Mouse (Mus musculus) heart, embryonic 10.5 days (tissue): ENCODE measurements at regions not wholly inside any gene's neighbourhood (a gene's known extent, or its start where the extent isn't known, plus 50 kb on each side); places are given as distances from the start of the nearest gene placed in this dataset.

Experiments used
- DNase-seq: peaks from one replicate; pipeline ENCODE4 v3.0.0-alpha.2; 2017; ENCODE audit warnings: low spot score
- H3K27ac ChIP-seq: fragments of 300-500 bp; sonication (generic); 2 replicates; pipeline ENCODE4 v1.5.1; 2016; ENCODE audit warnings: mild to moderate bottlenecking
- H3K27me3 ChIP-seq: fragments of 300-500 bp; sonication (generic); 2 replicates; pipeline ENCODE4 v1.6.1; 2016; ENCODE audit warnings: mild to moderate bottlenecking; ENCODE audit not compliant: poor library complexity, insufficient read depth, severe bottlenecking
- H3K36me3 ChIP-seq: fragments of 300-500 bp; sonication (generic); 2 replicates; pipeline ENCODE4 v1.6.1; 2016; ENCODE audit warnings: mild to moderate bottlenecking, moderate library complexity
- H3K4me1 ChIP-seq: fragments of 300-500 bp; sonication (generic); 2 replicates; pipeline ENCODE4 v1.6.1; 2016; ENCODE audit warnings: mild to moderate bottlenecking
- H3K4me3 ChIP-seq: fragments of 300-500 bp; sonication (generic); 2 replicates; pipeline ENCODE4 v1.5.1; 2016; ENCODE audit warnings: mild to moderate bottlenecking, moderate library complexity
- H3K9me3 ChIP-seq: fragments of 300-500 bp; sonication (generic); 2 replicates; pipeline ENCODE4 v1.6.1; 2016; ENCODE audit warnings: mild to moderate bottlenecking, moderate library complexity
- WGBS: fragments of 180-500 bp; shearing (Covaris S2); methylation state at CpG from one replicate; pipeline ENCODE4 v1.1.7; 2016; 5-methylcytosine and 5-hydroxymethylcytosine counted together

DNA sequence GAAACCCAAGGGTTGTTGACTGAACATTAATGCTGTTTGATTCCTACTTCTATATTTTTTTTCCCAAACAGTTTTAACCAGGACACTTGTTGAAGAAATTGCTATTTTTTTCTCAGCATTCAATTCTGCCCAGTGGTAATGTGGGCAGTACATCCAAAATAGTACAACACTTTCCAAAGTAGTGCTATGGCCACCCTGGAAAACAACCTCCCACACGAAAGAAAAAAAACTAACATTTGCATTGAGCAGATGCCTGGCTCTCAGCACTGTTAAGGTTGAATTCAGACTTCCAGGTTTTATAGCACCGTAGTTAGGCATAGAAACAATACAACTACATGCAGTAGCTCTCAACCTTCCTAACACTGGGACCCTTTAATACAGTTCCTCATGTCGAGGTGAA lies 167.1 kb upstream of the Nfe2l3 start:
- no peaks in the 10 kb centered on the region; the same call in 1 of the 2 replicates for H3K9me3 ChIP-seq
- 87% methylated on average over 3 of the region's 3 CpGs for WGBS
- peaks cover 10% of the 10 kb centered on the region; the same call in 1 of the 2 replicates for H3K4me1 ChIP-seq
- H3K27me3 ChIP-seq = no peaks in the 10 kb centered on the region
- no peak for DNase-seq
- no peak overlapping the region for H3K27ac ChIP-seq
- H3K4me3 ChIP-seq = no peak overlapping the region
- H3K36me3 ChIP-seq = no peaks in the 10 kb centered on the region

DNA sequence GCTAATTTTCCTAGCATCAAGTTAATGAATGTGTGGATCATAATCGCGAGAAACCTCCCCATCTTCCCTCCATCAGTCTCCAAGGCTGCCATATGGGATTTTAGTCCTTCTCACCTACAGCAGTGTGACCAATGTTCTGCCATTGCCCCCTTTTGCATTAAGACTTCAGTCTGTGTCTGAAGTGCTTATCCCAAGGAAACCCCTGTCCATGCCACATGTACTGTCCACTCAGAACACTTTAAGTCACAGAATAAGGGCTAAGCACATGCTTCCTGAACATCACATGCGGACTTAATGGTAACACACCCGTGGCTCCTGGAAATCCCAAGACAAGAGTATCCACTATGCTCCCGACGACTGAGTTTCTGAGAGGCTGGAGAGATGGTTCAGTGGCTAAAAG lies 165.7 kb upstream of the Nfe2l3 start:
- WGBS = 83% methylated on average over 6 of the region's 6 CpGs

DNA sequence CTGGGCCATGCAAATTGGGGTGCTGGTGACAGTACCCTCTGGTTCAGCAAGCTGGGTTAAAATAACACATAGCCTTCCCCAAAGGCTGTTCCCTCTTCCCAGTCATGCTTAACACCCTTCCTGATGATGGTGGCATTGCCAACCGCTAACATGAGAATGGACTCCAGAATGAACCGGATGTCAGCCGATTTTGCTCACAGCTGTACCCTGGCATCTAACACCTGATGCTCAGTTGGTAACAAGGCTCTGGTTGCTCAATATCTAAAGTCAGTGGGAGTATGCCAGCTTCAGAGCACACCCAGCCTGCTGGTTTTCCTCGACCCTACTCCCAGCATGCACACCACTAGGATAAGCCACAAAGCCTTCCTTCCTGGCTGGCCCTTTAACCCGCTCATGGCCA lies 164.6 kb upstream of the Nfe2l3 start:
- no peaks in the 10 kb centered on the region for H3K9me3 ChIP-seq
- H3K27ac ChIP-seq = no peak overlapping the region
- 0 out of 2 replicates have a peak, but pooled peaks cover 3% of the 10 kb centered on the region for H3K27me3 ChIP-seq
- no peak overlapping the region for H3K4me3 ChIP-seq
- 84% methylated on average over 5 of the region's 5 CpGs for WGBS
- no peaks in the 10 kb centered on the region for H3K36me3 ChIP-seq
- H3K4me1 ChIP-seq = peaks cover 10% of the 10 kb centered on the region; the same call in 1 of the 2 replicates
- no peak for DNase-seq

More for the DNA sequence above, 165.7 kb upstream of the Nfe2l3 start:
- no peaks in the 10 kb centered on the region for H3K9me3 ChIP-seq
- H3K27ac ChIP-seq = no peak overlapping the region
- H3K4me1 ChIP-seq = peaks cover 10% of the 10 kb centered on the region; the same call in 1 of the 2 replicates
- no peak for DNase-seq
- no peak overlapping the region for H3K4me3 ChIP-seq
- H3K27me3 ChIP-seq = 0 out of 2 replicates have a peak, but pooled peaks cover 3% of the 10 kb centered on the region
- no peaks in the 10 kb centered on the region for H3K36me3 ChIP-seq

DNA sequence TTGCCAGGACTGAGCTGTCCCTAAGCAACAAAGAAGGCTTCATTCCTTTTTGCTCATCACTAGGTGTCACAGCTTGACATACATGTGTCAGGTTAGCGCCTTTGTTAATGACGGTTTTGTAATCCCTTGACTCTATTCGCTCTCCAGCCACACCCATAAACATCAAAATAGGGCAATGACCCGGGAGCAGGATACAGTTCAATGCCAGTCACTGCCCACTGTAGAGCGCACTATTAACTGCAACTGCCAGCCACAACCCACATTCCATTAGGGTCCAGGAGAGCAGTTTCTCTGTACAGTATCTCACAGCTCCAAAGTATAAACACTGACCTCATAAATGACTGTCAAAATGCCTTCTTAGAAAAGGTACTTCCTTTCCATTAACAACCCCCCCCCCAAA lies 163.5 kb upstream of the Nfe2l3 start:
- Histone ChIP-seq H3K27ac (no peak overlapping the region), H3K9me3 (no peaks in the 10 kb centered on the region), H3K4me1 (peaks cover 10% of the 10 kb centered on the region; the same call in 1 of the 2 replicates), H3K4me3 (no peak overlapping the region), H3K36me3 (no peaks in the 10 kb centered on the region), H3K27me3 (0 out of 2 replicates have a peak, but pooled peaks cover 3% of the 10 kb centered on the region)
- DNase-seq = no peak
- 78% methylated on average over 5 of the region's 5 CpGs for WGBS

DNA sequence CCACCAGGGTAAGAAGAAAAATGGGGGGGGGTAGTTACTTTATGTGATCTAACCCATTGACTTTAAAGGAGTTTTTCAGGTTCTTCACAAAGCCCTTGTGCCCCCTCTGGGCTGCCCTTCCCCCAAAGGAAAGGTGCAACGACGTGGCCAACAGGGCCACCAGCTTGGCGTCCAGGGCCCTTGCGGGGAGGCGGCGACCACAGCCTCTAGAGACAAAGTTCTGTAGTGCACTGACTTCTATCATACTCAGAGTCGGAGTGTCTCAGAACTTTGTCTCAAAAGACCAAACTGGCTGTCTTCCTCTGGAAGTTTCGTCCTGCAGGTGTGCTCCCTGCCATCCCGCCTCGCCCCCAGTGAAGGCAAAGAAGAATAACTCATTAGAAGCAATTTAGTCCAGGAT lies 162.9 kb upstream of the Nfe2l3 start:
- Histone ChIP-seq H3K9me3 (no peaks in the 10 kb centered on the region), H3K36me3 (no peaks in the 10 kb centered on the region), H3K27me3 (0 out of 2 replicates have a peak, but pooled peaks cover 3% of the 10 kb centered on the region), H3K27ac (peak overlapping the region; percentile 91), H3K4me1 (peaks cover 10% of the 10 kb centered on the region; the same call in 1 of the 2 replicates), H3K4me3 (peak overlapping the region; percentile 83)
- DNase-seq = no peak
- 19% methylated on average over 10 of the region's 10 CpGs for WGBS

DNA sequence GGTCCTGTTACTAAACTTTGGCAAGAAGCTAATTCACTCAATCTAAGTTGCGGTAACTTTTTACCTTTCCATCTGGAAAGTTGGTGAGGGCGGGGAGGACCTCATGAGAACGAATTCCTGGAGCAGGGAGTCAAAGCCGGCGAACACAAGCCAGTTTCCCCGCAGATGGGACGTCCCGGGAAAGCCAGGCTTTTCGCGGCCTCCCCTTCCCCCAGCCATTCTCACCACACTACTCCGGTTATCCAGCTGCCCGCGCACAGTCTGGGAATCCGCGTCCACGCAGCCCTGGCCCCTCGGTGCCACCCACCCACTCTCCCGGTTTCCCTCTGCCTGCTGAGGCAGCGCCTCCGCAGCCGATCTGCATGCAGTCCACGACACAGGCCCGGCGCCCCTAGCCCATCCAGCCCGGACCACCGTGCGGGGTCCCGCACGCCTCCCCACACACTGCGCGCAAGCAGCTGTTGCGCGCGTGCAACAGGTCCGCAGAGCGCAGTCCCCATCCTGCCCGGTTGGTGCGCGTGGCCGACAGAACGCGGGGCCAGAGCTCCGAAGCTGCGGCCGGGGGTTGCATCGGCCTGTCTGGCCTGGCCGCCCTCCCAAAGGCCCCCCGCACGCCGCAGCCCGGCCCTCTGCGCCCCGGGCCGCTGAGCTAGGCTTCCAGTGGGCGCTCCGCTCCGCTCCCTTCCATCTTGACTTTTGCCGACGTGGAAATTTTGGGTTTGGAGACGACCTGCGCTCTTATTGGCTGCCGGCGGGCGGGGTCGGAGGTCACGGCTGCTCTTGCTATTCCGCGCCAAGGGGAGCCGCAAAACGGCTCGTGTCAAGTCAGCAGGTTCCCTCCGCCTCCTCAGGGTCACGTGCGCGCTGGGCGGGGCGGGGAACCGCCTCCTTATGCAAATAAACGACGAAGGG lies 162.0 kb upstream of the Nfe2l3 start:
- Histone ChIP-seq H3K27ac (peak overlapping the region; percentile 91), H3K4me3 (peak overlapping the region; percentile 83), H3K27me3 (0 out of 2 replicates have a peak, but pooled peaks cover 3% of the 10 kb centered on the region), H3K9me3 (no peaks in the 10 kb centered on the region), H3K36me3 (no peaks in the 10 kb centered on the region), H3K4me1 (peaks cover 10% of the 10 kb centered on the region; the same call in 1 of the 2 replicates)
- WGBS = under 1% methylated on average over 80 of the region's 80 CpGs
- DNase-seq = peak; percentile 98

DNA sequence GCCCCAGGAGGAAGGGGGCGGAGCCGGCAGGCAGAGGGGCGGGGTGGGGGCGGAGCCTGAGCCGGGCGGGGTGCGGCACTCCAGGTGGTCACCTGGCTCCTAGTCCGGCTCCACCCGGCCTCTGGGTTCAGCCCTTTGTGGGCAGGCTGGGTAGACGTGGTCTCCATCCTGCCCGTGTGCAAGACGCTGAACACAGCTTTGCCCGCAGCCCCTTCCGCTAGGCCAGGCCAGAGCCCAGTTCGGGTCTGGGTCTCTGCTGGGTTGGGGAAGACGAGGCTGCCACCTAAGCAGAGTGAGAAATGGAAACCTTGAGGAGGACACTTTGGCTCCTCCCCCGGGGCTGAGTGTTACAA lies 161.4 kb upstream of the Nfe2l3 start:
- peak overlapping the region; percentile 91 for H3K27ac ChIP-seq
- H3K27me3 ChIP-seq = 0 out of 2 replicates have a peak, but pooled peaks cover 3% of the 10 kb centered on the region
- H3K4me1 ChIP-seq = peaks cover 10% of the 10 kb centered on the region; the same call in 1 of the 2 replicates
- no peaks in the 10 kb centered on the region for H3K9me3 ChIP-seq
- H3K4me3 ChIP-seq = peak overlapping the region; percentile 83
- WGBS = 1% methylated on average over 17 of the region's 17 CpGs
- no peaks in the 10 kb centered on the region for H3K36me3 ChIP-seq
- DNase-seq = no peak

DNA sequence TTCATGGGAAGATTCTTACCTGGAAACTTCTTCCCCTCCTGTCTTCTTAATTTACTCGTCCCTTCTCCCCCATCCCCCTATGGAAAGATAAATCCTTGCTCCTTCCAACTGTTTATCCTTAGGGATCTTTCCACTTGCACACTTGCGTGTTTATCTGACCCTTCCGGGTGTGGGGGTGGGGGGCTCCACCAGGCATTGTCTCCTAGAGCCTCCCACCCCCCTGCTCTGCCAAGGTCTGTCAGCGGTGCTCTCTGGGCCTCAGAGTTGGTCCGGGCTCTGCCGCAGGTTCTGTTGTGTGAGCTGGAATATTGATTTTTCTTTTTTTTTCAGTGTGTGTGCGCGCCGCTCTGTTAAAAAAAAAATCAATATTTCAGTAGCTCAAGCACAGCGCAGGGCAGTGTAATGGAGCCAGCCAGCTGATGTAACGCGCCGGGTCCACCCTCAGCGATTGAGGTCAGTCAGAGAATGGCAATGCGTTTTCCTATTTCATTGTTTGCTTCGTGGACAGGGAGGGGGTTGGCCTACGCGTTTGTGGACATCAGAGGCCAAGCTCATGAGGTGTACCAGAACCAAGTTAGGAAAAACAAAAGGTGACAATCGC lies 160.2 kb upstream of the Nfe2l3 start:
- 82% methylated on average over 19 of the region's 19 CpGs for WGBS
- no peak overlapping the region for H3K4me3 ChIP-seq
- peaks cover 10% of the 10 kb centered on the region; the same call in 1 of the 2 replicates for H3K4me1 ChIP-seq
- no peaks in the 10 kb centered on the region for H3K9me3 ChIP-seq
- DNase-seq = no peak
- H3K36me3 ChIP-seq = no peaks in the 10 kb centered on the region
- H3K27me3 ChIP-seq = 0 out of 2 replicates have a peak, but pooled peaks cover 3% of the 10 kb centered on the region
- H3K27ac ChIP-seq = no peak overlapping the region

DNA sequence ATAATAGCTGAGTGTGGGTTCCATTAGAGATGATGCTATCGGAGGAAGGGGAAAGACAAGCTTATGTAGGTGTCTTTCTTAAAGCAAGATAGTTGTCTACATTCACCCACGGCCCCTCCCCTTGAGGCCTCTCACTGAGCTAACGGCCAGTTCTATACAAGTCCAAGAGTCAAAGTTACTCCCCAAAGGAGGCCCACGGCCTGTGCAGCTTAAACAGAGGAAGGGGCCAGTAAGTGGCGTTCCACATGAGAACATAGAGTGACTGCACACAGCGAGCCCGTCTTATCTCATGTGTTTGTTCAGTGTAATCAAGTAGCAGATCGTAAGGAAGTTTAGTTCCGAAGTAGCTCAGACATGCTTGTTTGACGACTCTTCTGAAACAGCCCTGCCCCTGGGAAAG lies 153.0 kb upstream of the Nfe2l3 start:
- Histone ChIP-seq H3K36me3 (no peaks in the 10 kb centered on the region), H3K27ac (no peak overlapping the region), H3K27me3 (no peaks in the 10 kb centered on the region), H3K4me3 (no peak overlapping the region), H3K9me3 (no peaks in the 10 kb centered on the region), H3K4me1 (peaks cover 6% of the 10 kb centered on the region)
- DNase-seq = no peak
- 78% methylated on average over 10 of the region's 10 CpGs for WGBS

DNA sequence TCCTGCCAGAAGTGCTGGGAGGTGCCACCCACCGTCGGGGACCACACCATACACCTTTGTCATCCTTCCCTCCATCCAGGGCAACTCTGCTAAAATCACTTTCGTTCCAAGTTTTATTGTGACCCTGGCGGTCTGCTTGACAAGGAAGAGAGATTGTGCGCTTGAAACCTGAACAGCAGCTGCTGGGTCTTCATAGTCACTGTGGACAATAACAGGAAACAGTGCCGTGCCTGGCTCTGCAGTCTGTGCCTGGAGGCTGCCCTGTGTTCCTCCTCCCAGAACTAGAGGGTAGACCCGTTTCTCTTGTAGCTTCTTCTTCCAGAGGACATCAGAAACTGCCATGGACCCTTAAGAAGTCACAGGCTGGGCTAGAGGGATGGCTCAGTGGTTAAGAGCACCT lies 152.2 kb upstream of the Nfe2l3 start:
- H3K27me3 ChIP-seq = no peaks in the 10 kb centered on the region
- DNase-seq = no peak
- no peaks in the 10 kb centered on the region for H3K36me3 ChIP-seq
- H3K9me3 ChIP-seq = no peaks in the 10 kb centered on the region
- WGBS = 67% methylated on average over 7 of the region's 7 CpGs
- no peak overlapping the region for H3K4me3 ChIP-seq
- no peak overlapping the region for H3K27ac ChIP-seq
- peaks cover 12% of the 10 kb centered on the region for H3K4me1 ChIP-seq

DNA sequence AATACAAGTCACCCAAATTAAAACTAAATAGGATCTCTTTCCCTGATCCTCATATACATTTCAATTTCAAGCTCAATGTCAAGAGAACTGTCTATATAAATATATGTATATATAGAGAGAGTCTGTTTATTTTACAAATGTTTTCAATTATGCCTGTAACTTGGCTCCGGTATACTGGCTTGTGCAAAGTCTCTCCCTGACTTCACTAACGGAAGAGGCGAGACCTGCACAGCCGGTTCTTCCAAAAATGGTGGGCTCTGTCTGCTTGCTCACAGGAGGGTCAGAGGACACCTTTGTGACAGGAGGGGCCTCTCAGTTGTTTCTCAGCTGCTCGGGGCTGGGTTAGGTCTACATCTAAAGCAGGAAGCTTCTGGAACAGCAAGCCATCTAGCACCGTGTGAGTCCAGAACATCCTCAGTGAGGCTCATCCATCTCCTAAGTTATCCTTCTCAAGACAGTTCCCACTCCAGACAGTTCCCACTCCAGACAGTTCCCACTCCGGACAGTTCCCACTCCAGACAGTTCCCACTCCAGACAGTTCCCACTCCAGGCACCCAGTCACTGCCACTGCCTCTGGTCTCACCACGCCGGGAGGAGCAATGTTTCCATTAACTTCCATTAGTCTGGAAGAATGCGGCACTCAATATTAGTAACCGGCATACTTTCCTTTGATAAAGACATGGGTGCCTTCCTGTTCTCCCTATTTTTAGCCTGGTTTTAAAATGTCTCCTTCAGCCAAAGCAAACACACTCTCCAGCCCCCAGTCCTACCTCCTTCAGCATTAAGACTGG lies 148.4 kb upstream of the Nfe2l3 start:
- DNase-seq = no peak
- Histone ChIP-seq H3K9me3 (no peaks in the 10 kb centered on the region), H3K27ac (peak overlapping the region; percentile 19; the same call in 1 of the 2 replicates), H3K4me3 (no peak overlapping the region), H3K4me1 (peaks cover 22% of the 10 kb centered on the region), H3K27me3 (no peaks in the 10 kb centered on the region), H3K36me3 (no peaks in the 10 kb centered on the region)
- 58% methylated on average over 11 of the region's 11 CpGs for WGBS

DNA sequence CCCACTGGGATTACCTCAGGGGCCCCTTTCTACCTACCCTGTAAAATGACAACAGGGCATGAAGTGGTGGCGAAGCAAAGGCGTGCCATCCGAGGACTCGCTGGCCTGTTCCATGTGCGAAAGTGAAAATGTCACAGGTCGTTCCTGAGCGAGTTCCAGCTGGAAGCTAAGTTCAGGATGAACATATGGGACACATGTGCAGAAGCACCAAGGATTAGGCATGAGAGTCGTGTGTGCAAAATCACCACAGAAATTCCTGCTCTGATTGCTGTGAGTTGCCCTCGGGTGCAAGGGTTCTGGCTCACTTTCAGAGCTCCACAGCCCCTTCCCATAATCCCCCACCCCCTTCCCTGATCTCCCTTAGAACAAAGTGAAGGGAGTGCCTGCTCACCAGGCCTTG lies 147.6 kb upstream of the Nfe2l3 start:
- no peak for DNase-seq
- Histone ChIP-seq H3K27me3 (no peaks in the 10 kb centered on the region), H3K9me3 (no peaks in the 10 kb centered on the region), H3K4me1 (peaks cover 22% of the 10 kb centered on the region), H3K36me3 (no peaks in the 10 kb centered on the region), H3K4me3 (no peak overlapping the region), H3K27ac (peak overlapping the region; percentile 19; the same call in 1 of the 2 replicates)
- WGBS = 87% methylated on average over 9 of the region's 9 CpGs
